Mouse (Mus musculus) intestine, embryonic 16.5 days (tissue): Measurements from ENCODE around the gene Scly. TPM values are rescaled to one million over a fixed set of nuclear protein-coding genes. Genes with fewer than 3 reads are reported as not detected.
A peak's percentile ranks its signal among the peaks of the same experiment; 100 is the strongest.

Experiments used
- ATAC-seq: fragments of 200-750 bp; cut with Nextera tagmentation; 2 replicates; pipeline ENCODE4 v1.8.0; 2017; ENCODE audit warnings: moderate TSS enrichment, moderate library complexity
- H3K27ac ChIP-seq: fragments of 300-500 bp; sonication (generic); 2 replicates; pipeline ENCODE4 v1.5.1; 2014; ENCODE audit warnings: mild to moderate bottlenecking, low read length
- H3K27me3 ChIP-seq: fragments of 300-500 bp; sonication (generic); replicated peaks from 2 replicates; pipeline ENCODE4 v1.6.1; 2014; ENCODE audit warnings: low read length, control low read depth, mixed read lengths; ENCODE audit not compliant: control insufficient read depth, insufficient read depth
- H3K36me3 ChIP-seq: fragments of 300-500 bp; sonication (generic); 2 replicates; pipeline ENCODE4 v1.6.1; 2014; ENCODE audit warnings: low read length, control low read depth; ENCODE audit not compliant: control insufficient read depth, insufficient read depth
- H3K4me1 ChIP-seq: fragments of 300-500 bp; sonication (generic); 2 replicates; pipeline ENCODE4 v1.6.1; 2014; ENCODE audit warnings: low read length, control low read depth, mixed read lengths; ENCODE audit not compliant: control insufficient read depth, insufficient read depth
- H3K4me2 ChIP-seq: fragments of 300-500 bp; sonication (generic); 2 replicates; pipeline ENCODE4 v1.6.1; 2014; ENCODE audit warnings: low read depth, low read length, control low read depth
- H3K4me3 ChIP-seq: fragments of 300-500 bp; sonication (generic); 2 replicates; pipeline ENCODE4 v1.5.1; 2014; ENCODE audit warnings: mild to moderate bottlenecking, low read length
- H3K9ac ChIP-seq: fragments of 300-500 bp; sonication (generic); 2 replicates; pipeline ENCODE4 v1.6.1; 2014; ENCODE audit warnings: low read depth, low read length
- H3K9me3 ChIP-seq: fragments of 300-500 bp; sonication (generic); 2 replicates; pipeline ENCODE4 v1.6.1; 2016; ENCODE audit warnings: low read length, control low read depth; ENCODE audit not compliant: control insufficient read depth
- WGBS: fragments of 180-500 bp; shearing (Covaris S2); extraction: QIAGEN DNeasy Blood & Tissue Kit; methylation state at CpG from one replicate; pipeline ENCODE4 v1.1.7; 2014; 5-methylcytosine and 5-hydroxymethylcytosine counted together
- polyA plus RNA-seq: library from polyadenylated mRNA; unstranded; fragments of >200 nt; fragmentation: Nextera tagmentation; extraction: Ambion mirVana; gene quantifications from 2 replicates; pipeline ENCODE4 v1.2.1, GENCODE M21; 2015

Scly gene
- polyA plus RNA-seq, 1 experiment from 2014 or later = 28.6 TPM

GRCm38 (mm10) chr1:91262508-91262907 is 35.6 kb upstream of the Scly start:
- no peak for ATAC-seq
- 90% methylated on average over 7 of the region's 7 CpGs for WGBS
- Histone ChIP-seq H3K4me3 (no peak overlapping the region), H3K9me3 (no peaks in the 10 kb centered on the region), H3K27me3 (no peaks in the 10 kb centered on the region), H3K36me3 (no peaks in the 10 kb centered on the region), H3K4me2 (no peak overlapping the region), H3K4me1 (no peaks in the 10 kb centered on the region), H3K9ac (no peak overlapping the region), H3K27ac (no peak overlapping the region)

DNA sequence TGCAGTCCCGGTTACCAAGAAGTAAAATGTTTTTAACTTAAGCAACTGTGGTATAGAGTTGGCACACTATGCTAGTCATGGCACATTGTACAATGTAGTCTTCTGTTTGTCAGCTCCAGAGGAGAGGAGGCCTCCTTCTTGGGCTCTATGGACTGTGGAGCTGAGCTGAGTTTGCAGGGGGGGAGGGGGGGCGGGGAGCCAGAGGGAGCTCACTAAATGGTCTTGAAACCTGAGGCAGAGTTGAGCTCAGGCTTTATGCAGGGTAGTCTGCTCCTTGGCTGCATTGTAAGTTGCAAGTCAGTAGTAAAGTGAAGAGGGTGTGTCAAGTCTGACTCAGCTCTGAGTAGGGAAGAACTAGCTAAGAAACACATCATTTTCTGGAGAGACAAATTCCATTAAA is 25.9 kb upstream of the Scly start:
- WGBS = 85% methylated on average over 2 of the region's 2 CpGs
- no peak overlapping the region for H3K4me3 ChIP-seq
- H3K9ac ChIP-seq = no peak overlapping the region
- no peaks in the 10 kb centered on the region for H3K27me3 ChIP-seq
- H3K4me1 ChIP-seq = no peaks in the 10 kb centered on the region
- H3K36me3 ChIP-seq = no peaks in the 10 kb centered on the region
- H3K4me2 ChIP-seq = no peak overlapping the region
- H3K9me3 ChIP-seq = no peaks in the 10 kb centered on the region
- no peak overlapping the region for H3K27ac ChIP-seq
- no peak for ATAC-seq

- Histone ChIP-seq H3K4me3 (no peak overlapping the region), H3K9ac (no peak overlapping the region), H3K4me1 (no peaks in the 10 kb centered on the region), H3K36me3 (peaks cover 4% of the 10 kb centered on the region), H3K27ac (no peak overlapping the region), H3K9me3 (no peaks in the 10 kb centered on the region), H3K4me2 (no peak overlapping the region), H3K27me3 (no peaks in the 10 kb centered on the region)
- no peak for ATAC-seq
- 94% methylated on average over 4 of the region's 4 CpGs for WGBS
These were observed 21.6 kb upstream of the Scly start for GRCm38 (mm10) chr1:91276581-91276980.

- Histone ChIP-seq H3K27ac (no peak overlapping the region), H3K9me3 (no peaks in the 10 kb centered on the region), H3K4me2 (no peak overlapping the region), H3K4me3 (no peak overlapping the region), H3K4me1 (no peaks in the 10 kb centered on the region), H3K9ac (no peak overlapping the region), H3K27me3 (no peaks in the 10 kb centered on the region), H3K36me3 (peaks cover 4% of the 10 kb centered on the region)
- 91% methylated on average over 2 of the region's 2 CpGs for WGBS
- no peak for ATAC-seq
These were observed 20.7 kb upstream of the Scly start for GRCm38 (mm10) chr1:91277480-91277879.

GRCm38 (mm10) chr1:91278410-91279119 is 19.6 kb upstream of the Scly start:
- no peaks in the 10 kb centered on the region for H3K9me3 ChIP-seq
- no peak overlapping the region for H3K27ac ChIP-seq
- H3K4me1 ChIP-seq = no peaks in the 10 kb centered on the region
- H3K4me3 ChIP-seq = no peak overlapping the region
- peaks cover 4% of the 10 kb centered on the region for H3K36me3 ChIP-seq
- 95% methylated on average over 3 of the region's 3 CpGs for WGBS
- no peaks in the 10 kb centered on the region for H3K27me3 ChIP-seq
- no peak overlapping the region for H3K4me2 ChIP-seq
- H3K9ac ChIP-seq = no peak overlapping the region
- ATAC-seq = no peak

DNA sequence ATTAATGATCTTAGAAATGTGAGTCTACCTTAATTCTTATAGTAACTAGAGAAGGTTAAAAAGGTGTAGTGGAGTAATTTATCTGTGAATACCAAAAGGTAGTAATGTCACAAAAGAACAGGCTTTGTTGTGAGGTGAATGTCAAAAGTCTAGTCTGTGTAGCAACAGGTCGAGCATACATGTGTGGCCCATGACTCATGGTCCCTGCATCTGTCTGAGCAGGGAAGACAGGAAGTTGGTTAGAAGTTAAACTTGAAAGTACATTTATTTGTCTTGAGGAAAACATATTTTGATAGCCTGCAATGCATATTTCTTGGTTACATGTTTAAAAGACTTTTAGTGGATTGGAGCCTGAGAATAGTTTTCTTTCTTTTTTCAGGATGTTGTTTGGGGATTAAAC is 19.0 kb upstream of the Scly start:
- Histone ChIP-seq H3K27ac (no peak overlapping the region), H3K4me2 (no peak overlapping the region), H3K9me3 (no peaks in the 10 kb centered on the region), H3K4me1 (no peaks in the 10 kb centered on the region), H3K4me3 (no peak overlapping the region), H3K27me3 (no peaks in the 10 kb centered on the region), H3K9ac (no peak overlapping the region), H3K36me3 (peaks cover 4% of the 10 kb centered on the region)
- ATAC-seq = no peak
- WGBS = 68% methylated on average over 1 of the region's 1 CpGs

GRCm38 (mm10) chr1:91282582-91282981 is 15.6 kb upstream of the Scly start:
- H3K9me3 ChIP-seq = no peaks in the 10 kb centered on the region
- WGBS = 87% methylated on average over 1 of the region's 1 CpGs
- H3K9ac ChIP-seq = no peak overlapping the region
- H3K27ac ChIP-seq = no peak overlapping the region
- no peaks in the 10 kb centered on the region for H3K4me1 ChIP-seq
- no peak overlapping the region for H3K4me2 ChIP-seq
- H3K4me3 ChIP-seq = no peak overlapping the region
- H3K36me3 ChIP-seq = peaks cover 6% of the 10 kb centered on the region
- no peak for ATAC-seq
- H3K27me3 ChIP-seq = no peaks in the 10 kb centered on the region

GRCm38 (mm10) chr1:91289375-91289774 is 8.8 kb upstream of the Scly start:
- no peaks in the 10 kb centered on the region for H3K9me3 ChIP-seq
- no peaks in the 10 kb centered on the region for H3K4me1 ChIP-seq
- H3K27me3 ChIP-seq = no peaks in the 10 kb centered on the region
- no peak overlapping the region for H3K4me2 ChIP-seq
- WGBS = 87% methylated on average over 1 of the region's 1 CpGs
- H3K36me3 ChIP-seq = 0 out of 2 replicates have a peak, but pooled peaks cover 6% of the 10 kb centered on the region
- H3K4me3 ChIP-seq = no peak overlapping the region
- H3K27ac ChIP-seq = no peak overlapping the region
- peak; percentile 69 for ATAC-seq
- no peak overlapping the region for H3K9ac ChIP-seq

- Histone ChIP-seq H3K36me3 (0 out of 2 replicates have a peak, but pooled peaks cover 4% of the 10 kb centered on the region), H3K27ac (no peak overlapping the region)
- 90% methylated on average over 11 of the region's 11 CpGs for WGBS
These were observed 5.9 kb upstream of the Scly start for GRCm38 (mm10) chr1:91292101-91292825.

More at GRCm38 (mm10) chr1:91292101-91292825, 5.9 kb upstream of the Scly start:
- Histone ChIP-seq H3K27me3 (no peaks in the 10 kb centered on the region), H3K4me2 (no peak overlapping the region), H3K4me3 (no peak overlapping the region), H3K9ac (no peak overlapping the region), H3K9me3 (no peaks in the 10 kb centered on the region), H3K4me1 (no peaks in the 10 kb centered on the region)
- ATAC-seq = no peak
